Mouse (Mus musculus) liver, postnatal 0 days (tissue): ENCODE results near the gene Pthlh.

Experiments
- CTCF ChIP-seq: sonication (generic); IDR thresholded peaks from 2 replicates; pipeline ENCODE4 v1.5.1; 2016; ENCODE audit warnings: antibody characterized with exemption, low read depth
- EP300 ChIP-seq: IDR thresholded peaks from 2 replicates; pipeline ENCODE4 v1.6.1; 2016; ENCODE audit warnings: antibody characterized with exemption, low read depth, mild to moderate bottlenecking

GRCm38 (mm10) chr6:147260766-147261165 lies 3.2 kb downstream of the Pthlh start:
- TF ChIP-seq CTCF (no peak), EP300 (no peak)
